Mouse (Mus musculus) colon, adult 2 months (tissue): ENCODE results near the gene Cep63. TPM values are rescaled to one million over a fixed set of nuclear protein-coding genes. Genes with fewer than 3 reads are reported as not detected.

Experiments
- polyA plus RNA-seq: library from polyadenylated mRNA; depleted of rRNA; stranded (reverse); fragments of >200 nt; gene quantifications from 2 replicates; pipeline ENCODE4 v1.2.3, GENCODE M21; 2012; rRNA removed

The Cep63 gene
- polyA plus RNA-seq = 2.7 and 4.3 TPM in 2 replicates

DNA sequence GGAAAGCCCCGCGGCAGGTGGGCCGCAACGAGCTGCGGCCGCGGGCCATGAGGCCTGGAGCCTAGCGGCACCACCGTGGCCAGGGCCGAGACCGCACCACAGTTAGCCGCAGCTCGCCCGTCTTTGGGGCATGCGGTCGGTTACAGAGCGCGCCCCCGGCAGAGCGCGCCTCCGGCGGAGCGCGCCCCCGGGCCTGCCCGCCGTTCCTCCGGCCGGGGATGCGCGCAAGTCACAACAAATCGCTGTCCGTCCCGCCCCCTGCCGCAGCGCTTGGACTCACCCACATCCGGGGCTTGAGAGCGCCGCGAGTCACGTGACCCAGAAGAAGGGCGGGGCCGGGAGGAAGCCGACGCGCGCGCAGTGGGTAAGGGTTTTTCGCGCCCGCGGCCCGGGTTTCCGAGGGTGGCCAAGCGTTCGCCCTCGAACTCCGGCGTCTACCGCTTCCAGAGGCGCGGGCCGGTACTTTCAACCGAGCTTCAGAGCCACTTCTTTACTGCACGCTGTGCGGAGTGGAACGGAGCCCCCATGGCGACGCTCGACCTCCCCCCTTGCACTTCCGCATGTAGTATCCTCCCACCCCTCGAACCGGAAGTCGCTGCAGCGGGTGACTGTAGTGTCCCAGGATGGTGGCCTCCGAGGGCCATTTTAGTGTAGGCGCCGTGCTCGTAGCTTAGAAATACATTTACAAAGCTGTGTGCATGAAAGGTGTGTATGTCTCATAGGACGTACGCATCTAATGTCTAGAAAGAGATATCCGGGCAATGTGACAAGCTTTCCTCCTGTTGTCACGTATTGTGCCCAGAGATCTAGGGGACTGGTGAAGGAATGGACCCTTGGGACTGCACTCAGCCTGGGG is at the start of gene Cep63, which contains the start of gene Anapc13:
TSS of gene Cep63 (minus strand) at position 552 of the 856 bp plus-strand sequence.
TSS of gene Anapc13 (plus strand) at position 314 of the 856 bp plus-strand sequence.

Other genes starting within 250 kb of the Cep63 start
- gene Ky, start 120.8 kb downstream of the Cep63 start, polyA plus RNA-seq = 0.07 and 0.17 TPM in 2 replicates
- 44.4 and 68.4 TPM in 2 replicates for gene Anapc13, start 238 bp downstream of the Cep63 start, polyA plus RNA-seq
- 15.9 and 17.1 TPM in 2 replicates for gene Amotl2, start 90.1 kb upstream of the Cep63 start, polyA plus RNA-seq
- 36.0 and 41.7 TPM in 2 replicates for gene Ryk, start 208.4 kb upstream of the Cep63 start, polyA plus RNA-seq